Mouse (Mus musculus) forebrain, embryonic 12.5 days (tissue): ENCODE results near the gene Tor3a. TPM values are rescaled to one million over a fixed set of nuclear protein-coding genes. Genes with fewer than 3 reads are reported as not detected.
"Not testable (repeated sequence)": the region's sequence is repeated elsewhere in the genome, so short reads cannot be mapped to it uniquely, and the experiment has no call there.

ENCODE experiments used
- ATAC-seq: fragments of 200-750 bp; cut with Nextera tagmentation; 2 replicates; pipeline ENCODE4 v1.8.0; 2017; ENCODE audit warnings: moderate TSS enrichment; ENCODE audit not compliant: low FRiP score
- H3K27ac ChIP-seq: fragments of 300-500 bp; sonication (generic); 2 replicates; pipeline ENCODE4 v1.5.1; 2016; ENCODE audit warnings: mild to moderate bottlenecking
- H3K27me3 ChIP-seq: fragments of 300-500 bp; sonication (generic); 2 replicates; pipeline ENCODE4 v1.6.1; 2016; ENCODE audit warnings: mild to moderate bottlenecking
- H3K36me3 ChIP-seq: fragments of 300-500 bp; sonication (generic); replicated peaks from 2 replicates; pipeline ENCODE4 v1.6.1; 2016; ENCODE audit warnings: mild to moderate bottlenecking
- H3K4me1 ChIP-seq: fragments of 300-500 bp; sonication (generic); 2 replicates; pipeline ENCODE4 v1.6.1; 2016
- H3K4me2 ChIP-seq: fragments of 300-500 bp; sonication (generic); 2 replicates; pipeline ENCODE4 v1.6.1; 2016; ENCODE audit warnings: mild to moderate bottlenecking, moderate library complexity
- H3K4me3 ChIP-seq: fragments of 300-500 bp; sonication (generic); replicated peaks from 2 replicates; pipeline ENCODE4 v1.5.1; 2016; ENCODE audit warnings: mild to moderate bottlenecking
- H3K9ac ChIP-seq: fragments of 300-500 bp; sonication (generic); 2 replicates; pipeline ENCODE4 v1.6.1; 2016; ENCODE audit warnings: mild to moderate bottlenecking
- H3K9me3 ChIP-seq: fragments of 300-500 bp; sonication (generic); 2 replicates; pipeline ENCODE4 v1.6.1; 2016
- WGBS: fragments of 180-500 bp; shearing (Covaris S2); methylation state at CpG from one replicate; pipeline ENCODE4 v1.1.7; 2016; 5-methylcytosine and 5-hydroxymethylcytosine counted together
- polyA plus RNA-seq: library from polyadenylated mRNA; unstranded; fragments of >200 nt; fragmentation: Nextera tagmentation; extraction: Ambion mirVana; gene quantifications from 2 replicates; pipeline ENCODE4 v1.2.1, GENCODE M21; 2016

Gene Tor3a
- polyA plus RNA-seq, 1 experiment from 2014 or later, result 4.1 TPM

DNA sequence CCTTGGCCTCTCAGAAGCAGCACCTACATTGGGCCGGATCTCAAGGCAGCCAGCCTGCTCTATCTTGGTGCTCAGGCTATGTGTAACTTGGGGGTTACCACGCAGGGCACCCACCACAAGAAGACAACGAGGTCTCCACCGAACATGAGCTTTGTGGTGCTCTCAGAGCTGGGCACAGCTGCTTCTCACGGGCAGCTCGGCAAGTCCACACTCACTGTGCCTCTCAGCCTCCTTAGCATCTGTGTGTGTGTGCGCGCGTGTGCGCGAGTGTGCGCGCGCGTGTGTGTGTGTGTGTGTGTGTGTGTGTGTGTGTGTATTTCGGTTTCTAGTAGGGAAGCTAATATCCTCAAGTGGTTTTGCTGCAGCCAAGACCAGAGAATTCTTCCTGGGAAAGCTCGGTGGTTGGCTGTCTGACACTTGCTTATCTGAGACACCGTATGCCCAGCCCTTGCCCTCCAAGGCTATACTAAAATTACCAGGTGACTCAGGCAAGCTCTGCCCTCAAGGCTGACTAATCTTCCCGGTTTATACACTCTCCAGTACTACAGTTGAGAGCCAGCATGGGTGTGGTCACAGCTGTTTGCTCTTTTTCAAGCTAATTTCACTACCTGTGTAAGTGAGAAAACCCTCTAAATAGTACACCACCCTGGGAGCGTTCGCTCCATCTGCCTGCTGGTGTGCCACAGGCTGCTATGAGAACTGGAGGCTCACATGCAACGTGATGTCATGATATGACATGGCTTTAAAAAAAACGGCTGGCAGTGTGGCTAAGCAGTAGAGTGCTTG lies 6.8 kb downstream of the Tor3a start:
- Histone ChIP-seq H3K9me3 (no peaks in the 10 kb centered on the region), H3K36me3 (no peaks in the 10 kb centered on the region), H3K27me3 (no peaks in the 10 kb centered on the region), H3K4me1 (no peaks in the 10 kb centered on the region), H3K9ac (no peak overlapping the region), H3K4me2 (no peak overlapping the region), H3K4me3 (no peak overlapping the region), H3K27ac (no peak overlapping the region)
- WGBS, result 89% methylated on average over 23 of the region's 23 CpGs
- ATAC-seq, result no peak

DNA sequence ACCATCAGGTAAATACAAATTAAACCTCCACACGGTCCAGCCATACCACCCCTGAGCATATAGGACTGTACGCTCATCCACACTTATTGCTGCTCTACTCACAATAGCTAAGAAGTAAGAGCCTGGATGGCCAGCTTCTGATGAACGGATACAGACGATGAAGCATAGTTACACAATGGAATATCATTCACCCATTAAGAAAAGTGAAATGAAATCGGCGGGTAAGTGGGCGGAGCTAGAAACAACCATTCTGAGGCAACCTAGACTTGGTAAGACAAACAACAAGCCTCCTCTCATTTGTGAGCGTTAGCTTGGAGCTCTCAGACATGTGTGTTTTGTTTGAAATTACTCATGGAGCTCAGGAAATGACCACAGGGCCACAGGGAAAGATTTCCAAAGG lies 8.4 kb downstream of the Tor3a start:
- H3K4me3 ChIP-seq, result no peak overlapping the region
- H3K27me3 ChIP-seq, result no peaks in the 10 kb centered on the region
- WGBS, result 92% methylated on average over 8 of the region's 8 CpGs
- H3K4me2 ChIP-seq, result no peak overlapping the region
- H3K27ac ChIP-seq, result no peak overlapping the region
- H3K9me3 ChIP-seq, result no peaks in the 10 kb centered on the region
- H3K36me3 ChIP-seq, result no peaks in the 10 kb centered on the region
- no peaks in the 10 kb centered on the region for H3K4me1 ChIP-seq
- H3K9ac ChIP-seq, result no peak overlapping the region
- ATAC-seq, result no peak

GRCm38 (mm10) chr1:156660660-156661236 lies 13.4 kb downstream of the Tor3a start:
- not testable (repeated sequence) for ATAC-seq, H3K9ac ChIP-seq, H3K36me3 ChIP-seq, H3K4me1 ChIP-seq, H3K27me3 ChIP-seq, H3K27ac ChIP-seq, H3K4me3 ChIP-seq, H3K4me2 ChIP-seq, H3K9me3 ChIP-seq
- WGBS, result 69% methylated on average over 19 of the region's 21 CpGs

GRCm38 (mm10) chr1:156659906-156660659 lies 14.1 kb downstream of the Tor3a start:
- Histone ChIP-seq H3K4me3 (no peak overlapping the region), H3K27ac (no peak overlapping the region), H3K4me1 (no peaks in the 10 kb centered on the region), H3K36me3 (no peaks in the 10 kb centered on the region), H3K9ac (no peak overlapping the region), H3K27me3 (no peaks in the 10 kb centered on the region), H3K4me2 (no peak overlapping the region), H3K9me3 (no peaks in the 10 kb centered on the region)
- WGBS, result 90% methylated on average over 13 of the region's 13 CpGs
- no peak for ATAC-seq

DNA sequence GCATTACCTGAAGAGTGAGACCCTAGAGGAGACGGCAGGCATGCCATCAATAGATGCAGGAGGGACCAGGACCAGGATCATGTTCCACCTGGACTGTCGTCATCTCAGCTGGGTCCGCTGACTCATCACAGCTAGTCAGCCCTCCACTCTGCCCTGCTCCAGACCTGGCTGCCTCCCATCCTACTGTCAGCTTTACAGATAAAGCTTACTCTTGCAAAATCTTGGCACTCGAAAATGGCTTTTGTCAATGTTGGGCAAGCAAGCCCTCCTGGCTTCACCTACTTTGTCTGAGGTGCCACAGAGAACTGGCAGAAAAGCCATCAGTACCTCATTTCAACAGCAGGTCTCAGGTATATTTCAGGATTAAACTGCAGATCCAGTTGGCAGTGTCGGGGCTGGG lies 15.5 kb downstream of the Tor3a start:
- no peaks in the 10 kb centered on the region for H3K27me3 ChIP-seq
- 87% methylated on average over 5 of the region's 5 CpGs for WGBS
- no peaks in the 10 kb centered on the region for H3K9me3 ChIP-seq
- no peak overlapping the region for H3K4me2 ChIP-seq
- H3K4me3 ChIP-seq, result no peak overlapping the region
- H3K36me3 ChIP-seq, result no peaks in the 10 kb centered on the region; the same call in 1 of the 2 replicates
- H3K27ac ChIP-seq, result no peak overlapping the region
- H3K4me1 ChIP-seq, result no peaks in the 10 kb centered on the region
- no peak overlapping the region for H3K9ac ChIP-seq
- no peak for ATAC-seq

GRCm38 (mm10) chr1:156657523-156657922 lies 16.6 kb downstream of the Tor3a start:
- 86% methylated on average over 4 of the region's 4 CpGs for WGBS
- ATAC-seq, result no peak
- no peaks in the 10 kb centered on the region for H3K27me3 ChIP-seq

DNA sequence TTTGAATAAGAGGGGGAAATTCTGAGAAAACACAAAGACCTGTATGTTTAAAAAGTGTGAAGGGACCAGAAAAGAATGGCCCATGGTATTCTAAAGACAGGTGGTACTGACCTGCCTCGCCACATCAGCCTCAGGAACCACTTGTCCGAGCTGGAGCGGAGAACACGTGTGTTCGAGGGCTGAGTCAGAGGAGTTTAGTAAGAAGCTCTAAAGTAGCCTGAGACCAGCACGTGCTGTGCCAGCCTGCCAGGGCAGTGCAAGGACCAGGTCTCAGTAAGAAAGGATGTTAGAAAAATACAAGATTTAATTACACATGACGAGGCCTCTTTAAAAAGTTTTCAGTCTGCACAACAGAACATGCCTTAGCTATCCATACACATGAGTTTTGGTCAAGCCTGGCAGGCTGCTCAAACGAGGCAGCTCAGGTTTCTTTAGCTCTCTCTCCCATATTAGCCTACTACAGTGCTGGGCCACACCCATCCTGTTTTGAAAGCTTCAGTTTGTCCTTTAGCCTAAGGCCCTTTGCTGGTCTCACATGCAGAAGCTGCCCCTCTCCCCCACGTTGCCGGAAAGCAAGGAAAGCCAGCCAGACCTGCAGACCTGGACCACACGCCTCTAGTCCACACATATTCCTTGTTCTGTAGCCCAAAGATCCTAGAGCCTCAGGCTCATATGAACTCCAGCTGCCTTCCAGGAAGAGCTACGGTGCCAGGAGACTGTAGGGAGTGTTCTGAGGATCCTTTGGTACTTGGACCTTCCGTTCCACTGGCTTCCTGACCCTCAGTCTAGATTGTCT lies 19.2 kb downstream of the Tor3a start:
- WGBS, result 79% methylated on average over 13 of the region's 13 CpGs
- Histone ChIP-seq H3K9me3 (no peaks in the 10 kb centered on the region), H3K4me1 (no peaks in the 10 kb centered on the region), H3K4me3 (no peak overlapping the region), H3K4me2 (no peak overlapping the region), H3K27me3 (no peaks in the 10 kb centered on the region), H3K36me3 (no peaks in the 10 kb centered on the region; the same call in 1 of the 2 replicates), H3K27ac (no peak overlapping the region), H3K9ac (no peak overlapping the region)
- ATAC-seq, result no peak

More at GRCm38 (mm10) chr1:156657523-156657922, 16.6 kb downstream of the Tor3a start:
- no peak overlapping the region for H3K9ac ChIP-seq
- no peaks in the 10 kb centered on the region for H3K9me3 ChIP-seq
- no peaks in the 10 kb centered on the region for H3K4me1 ChIP-seq
- no peaks in the 10 kb centered on the region; the same call in 1 of the 2 replicates for H3K36me3 ChIP-seq
- H3K4me2 ChIP-seq, result no peak overlapping the region
- H3K27ac ChIP-seq, result no peak overlapping the region
- no peak overlapping the region for H3K4me3 ChIP-seq

GRCm38 (mm10) chr1:156652189-156652822 lies 21.9 kb downstream of the Tor3a start:
- no peak for ATAC-seq
- H3K9ac ChIP-seq, result no peak overlapping the region
- 79% methylated on average over 6 of the region's 6 CpGs for WGBS
- H3K36me3 ChIP-seq, result no peaks in the 10 kb centered on the region; the same call in 1 of the 2 replicates
- no peaks in the 10 kb centered on the region for H3K27me3 ChIP-seq
- H3K4me3 ChIP-seq, result no peak overlapping the region
- H3K9me3 ChIP-seq, result no peaks in the 10 kb centered on the region
- no peaks in the 10 kb centered on the region for H3K4me1 ChIP-seq
- H3K27ac ChIP-seq, result no peak overlapping the region
- H3K4me2 ChIP-seq, result no peak overlapping the region

GRCm38 (mm10) chr1:156650631-156651030 lies 23.5 kb downstream of the Tor3a start:
- no peaks in the 10 kb centered on the region for H3K9me3 ChIP-seq
- no peak overlapping the region for H3K27ac ChIP-seq
- no peaks in the 10 kb centered on the region for H3K4me1 ChIP-seq
- no peak overlapping the region for H3K4me3 ChIP-seq
- 84% methylated on average over 9 of the region's 9 CpGs for WGBS
- no peak overlapping the region for H3K4me2 ChIP-seq
- ATAC-seq, result no peak
- no peaks in the 10 kb centered on the region; the same call in 1 of the 2 replicates for H3K36me3 ChIP-seq
- no peaks in the 10 kb centered on the region for H3K27me3 ChIP-seq
- no peak overlapping the region for H3K9ac ChIP-seq

DNA sequence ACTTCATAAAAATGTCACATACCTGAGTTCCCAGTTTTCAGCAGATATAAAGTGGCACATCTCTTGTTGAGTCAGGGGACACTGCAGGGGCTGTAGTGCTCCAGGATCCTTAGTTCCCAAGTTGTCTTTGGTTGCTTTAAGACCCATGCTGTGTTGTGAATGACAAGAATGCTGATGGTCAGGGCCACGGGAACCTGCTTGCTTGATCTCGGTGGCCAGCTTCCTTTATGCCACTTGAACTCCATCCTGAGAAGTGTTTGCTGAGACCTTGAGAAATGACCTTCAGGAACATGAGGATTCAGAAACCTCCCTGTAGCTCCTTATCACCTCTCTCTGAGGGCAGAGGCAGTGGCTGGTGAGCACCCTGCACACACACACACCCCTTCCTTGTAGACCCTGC lies 25.5 kb downstream of the Tor3a start:
- 65% methylated on average over 2 of the region's 2 CpGs for WGBS
- H3K4me1 ChIP-seq, result peaks cover 11% of the 10 kb centered on the region

GRCm38 (mm10) chr1:156645971-156646370 lies 28.2 kb downstream of the Tor3a start:
- no peaks in the 10 kb centered on the region for H3K9me3 ChIP-seq
- H3K36me3 ChIP-seq, result peaks cover 23% of the 10 kb centered on the region
- H3K4me1 ChIP-seq, result peaks cover 18% of the 10 kb centered on the region
- no peaks in the 10 kb centered on the region for H3K27me3 ChIP-seq
- H3K4me2 ChIP-seq, result no peak overlapping the region
- H3K27ac ChIP-seq, result no peak overlapping the region
- no peak overlapping the region for H3K4me3 ChIP-seq
- WGBS, result 84% methylated on average over 4 of the region's 4 CpGs
- H3K9ac ChIP-seq, result no peak overlapping the region
- no peak for ATAC-seq

More for the DNA sequence above, 25.5 kb downstream of the Tor3a start:
- no peaks in the 10 kb centered on the region for H3K9me3 ChIP-seq
- no peaks in the 10 kb centered on the region for H3K27me3 ChIP-seq
- no peak for ATAC-seq
- no peak overlapping the region for H3K27ac ChIP-seq
- H3K4me3 ChIP-seq, result no peak overlapping the region
- H3K36me3 ChIP-seq, result no peaks in the 10 kb centered on the region; the same call in 1 of the 2 replicates
- H3K9ac ChIP-seq, result no peak overlapping the region
- H3K4me2 ChIP-seq, result no peak overlapping the region
